Mouse (Mus musculus) lung, postnatal 0 days (tissue): ENCODE results near the gene Tnpo2. TPM values are rescaled to one million over a fixed set of nuclear protein-coding genes. Genes with fewer than 3 reads are reported as not detected.
A peak's percentile ranks its signal among the peaks of the same experiment; 100 is the strongest.

Experiments
- ATAC-seq: fragments of 200-750 bp; cut with Nextera tagmentation; 2 replicates; pipeline ENCODE4 v1.8.0; 2017; ENCODE audit warnings: moderate library complexity
- DNase-seq: peaks from one replicate; pipeline ENCODE4 v3.0.0-alpha.2; 2016; ENCODE audit warnings: low spot score
- H3K27ac ChIP-seq: fragments of 300-500 bp; sonication (generic); 2 replicates; pipeline ENCODE4 v1.5.1; 2014; ENCODE audit warnings: antibody characterized with exemption, mild to moderate bottlenecking, low read length, mixed read lengths
- H3K27me3 ChIP-seq: fragments of 300-500 bp; sonication (generic); replicated peaks from 2 replicates; pipeline ENCODE4 v1.6.1; 2014; ENCODE audit warnings: low read length, mixed read lengths; ENCODE audit not compliant: insufficient read depth
- H3K36me3 ChIP-seq: fragments of 300-500 bp; sonication (generic); 2 replicates; pipeline ENCODE4 v1.6.1; 2014; ENCODE audit warnings: low read length, mixed read lengths; ENCODE audit not compliant: insufficient read depth
- H3K4me1 ChIP-seq: fragments of 300-500 bp; sonication (generic); 2 replicates; pipeline ENCODE4 v1.6.1; 2014; ENCODE audit warnings: antibody characterized with exemption, low read depth, low read length, mixed read lengths; ENCODE audit not compliant: insufficient read depth
- H3K4me2 ChIP-seq: fragments of 300-500 bp; sonication (generic); replicated peaks from 2 replicates; pipeline ENCODE4 v1.6.1; 2014; ENCODE audit warnings: low read depth, mild to moderate bottlenecking, low read length, moderate library complexity, mixed read lengths
- H3K4me3 ChIP-seq: fragments of 300-500 bp; sonication (generic); 2 replicates; pipeline ENCODE4 v1.5.1; 2014; ENCODE audit warnings: low read depth, low read length
- H3K9ac ChIP-seq: fragments of 300-500 bp; sonication (generic); replicated peaks from 2 replicates; pipeline ENCODE4 v1.6.1; 2014; ENCODE audit warnings: low read depth, mild to moderate bottlenecking
- H3K9me3 ChIP-seq: fragments of 300-500 bp; sonication (generic); 2 replicates; pipeline ENCODE4 v1.6.1; 2016; ENCODE audit warnings: low read length, mixed read lengths
- CTCF ChIP-seq: IDR thresholded peaks from 2 replicates; pipeline ENCODE4 v1.5.1; 2016; ENCODE audit warnings: antibody characterized with exemption, mild to moderate bottlenecking
- EP300 ChIP-seq: IDR thresholded peaks from 2 replicates; pipeline ENCODE4 v1.6.1; 2016; ENCODE audit warnings: antibody characterized with exemption, mild to moderate bottlenecking, control low read depth
- WGBS: fragments of 180-500 bp; shearing (Covaris S2); extraction: QIAGEN DNeasy Blood & Tissue Kit; methylation state at CpG from one replicate; pipeline ENCODE4 v1.1.7; 2014; 5-methylcytosine and 5-hydroxymethylcytosine counted together
- polyA plus RNA-seq: library from polyadenylated mRNA; unstranded; fragments of >200 nt; fragmentation: Nextera tagmentation; extraction: Ambion mirVana; gene quantifications from 2 replicates; pipeline ENCODE4 v1.2.1, GENCODE M21; 2015

Tnpo2 gene
- polyA plus RNA-seq, 1 experiment from 2014 or later = 16.4 TPM

DNA sequence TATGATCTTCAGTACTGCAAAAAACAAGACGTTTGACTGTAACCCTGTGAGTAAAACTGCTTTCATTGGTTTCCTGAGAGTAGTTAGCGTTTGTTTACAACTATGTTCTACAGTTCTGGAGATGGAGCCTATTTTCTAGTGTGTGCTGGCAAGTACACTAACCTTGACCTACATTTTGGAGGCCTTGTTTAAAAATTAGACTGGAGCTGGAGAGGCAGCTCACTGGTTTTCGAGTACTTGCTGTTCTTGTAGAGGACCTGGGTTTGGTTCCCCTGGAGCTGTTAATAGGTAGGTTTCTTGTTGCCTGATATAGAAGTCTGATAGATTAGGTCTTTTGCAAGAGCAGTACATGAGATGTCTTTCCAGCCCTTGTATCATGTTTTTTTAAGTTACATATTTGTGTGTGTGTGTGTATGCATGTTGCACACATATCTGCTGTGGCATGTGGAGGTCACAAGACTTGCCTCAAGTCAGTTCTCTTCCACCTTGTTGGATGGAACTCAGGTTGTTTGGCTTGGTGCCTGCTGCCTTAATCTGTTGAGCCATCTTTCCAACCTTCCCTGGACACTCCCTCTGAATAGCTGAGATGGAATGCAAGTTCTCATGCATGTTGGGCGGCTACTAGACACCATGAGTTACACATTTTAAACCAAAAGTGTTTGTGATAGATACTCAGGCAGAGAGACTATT is 3.9 kb upstream of the Tnpo2 start:
- 78% methylated on average over 4 of the region's 4 CpGs for WGBS
- Histone ChIP-seq H3K27ac (no peak overlapping the region), H3K4me1 (peaks cover 8% of the 10 kb centered on the region), H3K9ac (no peak overlapping the region), H3K36me3 (peaks cover 10% of the 10 kb centered on the region), H3K4me2 (no peak overlapping the region), H3K27me3 (no peaks in the 10 kb centered on the region), H3K4me3 (no peak overlapping the region), H3K9me3 (no peaks in the 10 kb centered on the region)
- no peak for ATAC-seq
- DNase-seq = no peak
- no peak for TF ChIP-seq CTCF
- TF ChIP-seq EP300 = no peak

DNA sequence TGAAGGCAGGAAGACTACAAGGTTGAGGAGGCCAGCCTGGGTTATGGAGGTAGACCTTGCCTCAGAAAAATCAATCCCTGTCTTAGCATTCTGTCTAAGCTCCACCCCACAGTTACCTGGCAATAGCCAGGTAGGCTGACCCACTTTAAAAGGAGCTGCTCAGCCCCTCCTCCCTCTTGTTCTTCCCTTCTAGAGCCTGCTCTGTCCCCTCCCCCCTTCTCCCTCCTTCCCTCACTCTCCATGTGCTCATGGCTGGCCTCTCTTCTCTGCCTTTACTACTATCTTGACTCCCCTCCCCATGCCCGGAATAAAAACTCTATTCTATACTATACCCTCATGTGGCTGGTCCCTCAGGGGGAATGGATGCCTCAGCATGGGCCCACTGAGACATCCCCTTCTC is 2.8 kb upstream of the Tnpo2 start:
- H3K27ac ChIP-seq = no peak overlapping the region
- no peaks in the 10 kb centered on the region for H3K27me3 ChIP-seq
- no peak overlapping the region for H3K4me3 ChIP-seq
- 61% methylated on average over 1 of the region's 1 CpGs for WGBS
- no peak for TF ChIP-seq CTCF
- no peak for TF ChIP-seq EP300
- no peaks in the 10 kb centered on the region for H3K9me3 ChIP-seq
- H3K36me3 ChIP-seq = peaks cover 10% of the 10 kb centered on the region
- H3K9ac ChIP-seq = no peak overlapping the region
- ATAC-seq = no peak
- no peak overlapping the region for H3K4me2 ChIP-seq
- peak; percentile 71 for DNase-seq
- H3K4me1 ChIP-seq = peaks cover 4% of the 10 kb centered on the region

DNA sequence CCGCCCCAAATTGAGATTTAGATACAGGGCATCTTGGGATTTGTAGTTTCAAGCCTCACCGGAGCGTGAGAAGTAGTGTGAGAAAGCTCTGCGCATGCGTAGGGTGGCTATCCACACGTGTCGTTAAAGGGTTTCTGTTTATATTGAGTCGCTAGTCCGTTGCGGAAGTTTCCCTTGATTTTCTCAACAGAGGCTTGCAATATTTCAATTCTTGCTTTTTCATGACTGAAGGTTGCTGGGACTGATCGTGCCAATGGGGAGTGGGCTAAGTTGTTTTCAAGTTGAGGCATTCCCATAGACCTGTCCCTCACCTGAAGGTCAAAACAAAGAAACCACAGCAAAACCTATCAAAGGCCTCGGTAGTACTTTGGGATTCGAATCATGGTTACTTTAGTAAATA is 2.0 kb upstream of the Tnpo2 start:
- ATAC-seq (no peak), DNase-seq (peak; percentile 95)
- TF ChIP-seq CTCF (no peak), EP300 (no peak)
- no peaks in the 10 kb centered on the region for H3K9me3 ChIP-seq
- peak overlapping the region; percentile 26 for H3K4me3 ChIP-seq
- H3K27ac ChIP-seq = peak overlapping the region; percentile 65
- H3K9ac ChIP-seq = no peak overlapping the region
- H3K4me2 ChIP-seq = peak overlapping the region; percentile 96
- under 1% methylated on average over 13 of the region's 13 CpGs for WGBS
- H3K36me3 ChIP-seq = peaks cover 7% of the 10 kb centered on the region
- no peaks in the 10 kb centered on the region for H3K27me3 ChIP-seq
- peaks cover 3% of the 10 kb centered on the region for H3K4me1 ChIP-seq

DNA sequence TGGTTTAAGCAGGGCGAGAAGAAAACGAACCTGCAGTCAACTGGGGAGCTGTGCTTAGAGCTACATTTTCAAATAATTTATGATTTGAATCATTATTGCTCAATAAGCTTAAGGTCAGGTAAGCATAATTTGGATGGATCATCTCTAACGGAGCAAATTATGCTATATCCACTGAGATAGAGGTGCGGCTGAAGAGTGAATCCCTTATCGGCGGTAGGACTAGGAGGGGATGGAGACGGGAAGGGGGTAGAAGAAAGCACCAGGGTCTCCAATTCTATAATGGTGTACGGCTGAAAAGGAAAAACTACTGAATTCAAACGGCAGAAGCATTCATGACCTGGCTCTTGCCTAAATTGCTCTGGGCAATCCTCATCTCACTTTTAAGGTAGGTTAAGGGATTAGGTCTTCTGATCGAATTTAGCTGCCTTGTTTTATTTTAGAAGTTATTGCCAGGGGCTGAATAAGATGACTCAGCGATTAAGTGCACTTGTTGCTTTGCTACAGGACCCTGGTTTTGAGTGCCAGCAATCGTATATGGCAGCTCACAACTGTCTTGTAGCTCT is 1.5 kb upstream of the Tnpo2 start:
- peak overlapping the region; percentile 96 for H3K4me2 ChIP-seq
- peak overlapping the region; percentile 94 for H3K27ac ChIP-seq
- 3% methylated on average over 12 of the region's 12 CpGs for WGBS
- no peak for ATAC-seq
- peak overlapping the region; percentile 64 for H3K9ac ChIP-seq
- no peak for TF ChIP-seq EP300
- TF ChIP-seq CTCF = no peak
- H3K4me3 ChIP-seq = peak overlapping the region; percentile 81
- H3K4me1 ChIP-seq = peaks cover 3% of the 10 kb centered on the region
- H3K9me3 ChIP-seq = no peaks in the 10 kb centered on the region
- H3K27me3 ChIP-seq = no peaks in the 10 kb centered on the region
- H3K36me3 ChIP-seq = peaks cover 3% of the 10 kb centered on the region; the same call in 1 of the 2 replicates
- peak; percentile 49 for DNase-seq

DNA sequence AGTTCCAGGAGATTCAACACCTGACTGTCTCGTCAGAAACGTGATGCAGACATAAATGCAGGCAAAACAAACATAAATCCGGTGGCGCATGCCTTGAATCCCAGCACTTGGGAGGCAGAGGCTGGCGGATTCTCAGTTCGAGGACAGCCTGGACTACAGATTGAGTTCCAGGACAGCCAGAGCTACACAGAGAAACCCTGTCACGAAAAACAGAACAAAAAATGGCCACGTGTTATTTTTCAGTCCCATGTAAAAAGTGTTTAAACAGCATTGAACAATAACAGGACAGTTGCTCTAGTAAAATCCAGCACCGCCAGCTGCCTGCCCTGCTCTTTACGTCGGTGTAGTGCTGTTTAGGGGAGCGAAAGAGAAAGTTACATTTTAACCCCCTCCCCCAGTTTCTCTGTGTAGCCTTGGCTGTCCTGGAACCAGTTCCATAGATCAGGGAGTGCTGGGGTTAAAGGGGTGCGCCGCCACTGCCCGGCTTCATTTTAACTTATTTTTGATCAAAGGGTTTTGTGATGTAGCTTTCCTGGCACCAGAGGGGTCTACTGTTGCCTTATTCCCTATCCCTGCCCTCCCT is 896 bp upstream of the Tnpo2 start:
- H3K4me2 ChIP-seq = peak overlapping the region; percentile 96
- ATAC-seq (peak; percentile 12; the same call in 1 of the 2 replicates), DNase-seq (peak; percentile 61)
- peaks cover 3% of the 10 kb centered on the region for H3K4me1 ChIP-seq
- TF ChIP-seq CTCF = no peak
- TF ChIP-seq EP300 = no peak
- peak overlapping the region; percentile 64 for H3K9ac ChIP-seq
- H3K9me3 ChIP-seq = no peaks in the 10 kb centered on the region
- WGBS = under 1% methylated on average over 15 of the region's 15 CpGs
- no peaks in the 10 kb centered on the region; the same call in 1 of the 2 replicates for H3K36me3 ChIP-seq
- H3K4me3 ChIP-seq = peak overlapping the region; percentile 81
- H3K27ac ChIP-seq = peak overlapping the region; percentile 94
- no peaks in the 10 kb centered on the region for H3K27me3 ChIP-seq

DNA sequence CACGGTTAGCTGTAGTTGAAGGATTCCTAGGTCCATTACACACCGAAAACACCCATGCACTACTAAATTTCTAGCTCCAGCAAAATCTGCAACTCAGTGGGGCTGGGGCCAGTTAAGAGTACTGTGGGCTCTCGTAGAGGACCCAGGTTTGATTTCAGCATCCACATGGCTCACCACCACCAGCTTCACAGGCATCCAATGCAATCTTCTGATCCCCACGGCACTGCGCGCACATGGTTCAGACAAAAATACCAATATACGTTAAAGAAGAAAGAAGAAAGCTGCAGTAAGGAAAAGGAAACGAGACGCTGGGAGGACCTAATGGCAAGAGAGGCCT is 366 bp upstream of the Tnpo2 start:
- ATAC-seq = peak; percentile 18
- no peak for DNase-seq
- Histone ChIP-seq H3K9ac (peak overlapping the region; percentile 64), H3K9me3 (no peaks in the 10 kb centered on the region), H3K4me2 (peak overlapping the region; percentile 96), H3K27ac (peak overlapping the region; percentile 94), H3K4me3 (peak overlapping the region; percentile 81), H3K27me3 (no peaks in the 10 kb centered on the region), H3K36me3 (no peaks in the 10 kb centered on the region; the same call in 1 of the 2 replicates), H3K4me1 (peaks cover 3% of the 10 kb centered on the region)
- TF ChIP-seq EP300 = no peak
- TF ChIP-seq CTCF = no peak
- WGBS = 2% methylated on average over 9 of the region's 9 CpGs
